Mouse (Mus musculus) forebrain, postnatal 0 days (tissue): ENCODE measurements at regions not wholly inside any gene's neighbourhood (a gene's known extent, or its start where the extent isn't known, plus 50 kb on each side); places are given as distances from the start of the nearest gene placed in this dataset.

Source experiments
- ATAC-seq: fragments of 200-750 bp; cut with Nextera tagmentation; 2 replicates; pipeline ENCODE4 v1.8.0; 2017; ENCODE audit warnings: mild to moderate bottlenecking, moderate library complexity
- DNase-seq: peaks from one replicate; pipeline ENCODE4 v3.0.0-alpha.2; 2015
- H3K27ac ChIP-seq: fragments of 300-500 bp; sonication (generic); 2 replicates; pipeline ENCODE4 v1.5.1; 2014; ENCODE audit warnings: low read depth, mild to moderate bottlenecking, antibody characterized with exemption, low read length, moderate library complexity, mixed read lengths
- H3K27me3 ChIP-seq: fragments of 300-500 bp; sonication (generic); 2 replicates; pipeline ENCODE4 v1.6.1; 2014; ENCODE audit warnings: mild to moderate bottlenecking, low read length, mixed read lengths; ENCODE audit not compliant: insufficient read depth
- H3K36me3 ChIP-seq: fragments of 300-500 bp; sonication (generic); 2 replicates; pipeline ENCODE4 v1.6.1; 2014; ENCODE audit warnings: mild to moderate bottlenecking, moderate library complexity; ENCODE audit not compliant: insufficient read depth
- H3K4me1 ChIP-seq: fragments of 300-500 bp; sonication (generic); 2 replicates; pipeline ENCODE4 v1.6.1; 2014; ENCODE audit warnings: antibody characterized with exemption; ENCODE audit not compliant: insufficient read depth
- H3K4me2 ChIP-seq: fragments of 300-500 bp; sonication (generic); 2 replicates; pipeline ENCODE4 v1.6.1; 2014; ENCODE audit warnings: low read depth, mild to moderate bottlenecking, moderate library complexity
- H3K4me3 ChIP-seq: fragments of 300-500 bp; sonication (generic); 2 replicates; pipeline ENCODE4 v1.5.1; 2014; ENCODE audit warnings: low read depth, low read length, mixed read lengths
- H3K9ac ChIP-seq: fragments of 300-500 bp; sonication (generic); 2 replicates; pipeline ENCODE4 v1.6.1; 2014; ENCODE audit warnings: mild to moderate bottlenecking
- H3K9me3 ChIP-seq: fragments of 300-500 bp; sonication (generic); 2 replicates; pipeline ENCODE4 v1.6.1; 2016; ENCODE audit warnings: low read length
- CTCF ChIP-seq: sonication (generic); IDR thresholded peaks from 2 replicates; pipeline ENCODE4 v1.5.1; 2016; ENCODE audit warnings: antibody characterized with exemption, control low read depth, low read depth
- WGBS: fragments of 180-500 bp; shearing (Covaris S2); extraction: QIAGEN DNeasy Blood & Tissue Kit; methylation state at CpG from one replicate; pipeline ENCODE4 v1.1.7; 2014; 5-methylcytosine and 5-hydroxymethylcytosine counted together

DNA sequence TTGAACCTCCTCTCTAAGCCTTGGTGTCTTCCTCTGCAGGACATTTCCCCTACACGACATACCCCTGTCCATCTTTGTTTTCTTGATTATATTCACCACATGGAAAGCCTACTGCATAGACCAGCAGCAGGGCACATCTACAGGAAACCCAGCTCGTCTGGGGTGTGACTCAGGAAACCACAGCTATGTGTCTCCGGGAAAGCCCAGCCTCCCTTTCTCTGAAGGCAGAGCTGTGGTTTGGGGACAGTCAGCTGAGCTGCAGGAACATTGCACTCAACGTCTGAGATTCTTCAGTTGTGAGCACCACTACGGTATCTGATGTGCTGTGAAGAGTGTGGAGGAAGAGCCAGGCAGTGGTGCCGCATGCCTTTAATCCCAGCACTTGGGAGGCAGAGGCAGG lies 286.9 kb downstream of the Foxo1 start:
- Histone ChIP-seq H3K27ac (no peak overlapping the region), H3K27me3 (no peaks in the 10 kb centered on the region), H3K4me2 (no peak overlapping the region), H3K4me3 (no peak overlapping the region), H3K9me3 (no peaks in the 10 kb centered on the region), H3K36me3 (no peaks in the 10 kb centered on the region), H3K9ac (no peak overlapping the region), H3K4me1 (no peaks in the 10 kb centered on the region)
- ATAC-seq (no peak), DNase-seq (no peak)
- TF ChIP-seq CTCF = no peak
- WGBS = 89% methylated on average over 6 of the region's 6 CpGs

GRCm38 (mm10) chr3:52554490-52554889 lies 286.4 kb downstream of the Foxo1 start:
- Histone ChIP-seq H3K9me3 (no peaks in the 10 kb centered on the region), H3K4me2 (no peak overlapping the region), H3K9ac (no peak overlapping the region), H3K27me3 (no peaks in the 10 kb centered on the region), H3K4me1 (no peaks in the 10 kb centered on the region), H3K27ac (no peak overlapping the region), H3K36me3 (no peaks in the 10 kb centered on the region), H3K4me3 (no peak overlapping the region)
- ATAC-seq (no peak), DNase-seq (no peak)
- no peak for TF ChIP-seq CTCF
- WGBS = 88% methylated on average over 1 of the region's 1 CpGs

DNA sequence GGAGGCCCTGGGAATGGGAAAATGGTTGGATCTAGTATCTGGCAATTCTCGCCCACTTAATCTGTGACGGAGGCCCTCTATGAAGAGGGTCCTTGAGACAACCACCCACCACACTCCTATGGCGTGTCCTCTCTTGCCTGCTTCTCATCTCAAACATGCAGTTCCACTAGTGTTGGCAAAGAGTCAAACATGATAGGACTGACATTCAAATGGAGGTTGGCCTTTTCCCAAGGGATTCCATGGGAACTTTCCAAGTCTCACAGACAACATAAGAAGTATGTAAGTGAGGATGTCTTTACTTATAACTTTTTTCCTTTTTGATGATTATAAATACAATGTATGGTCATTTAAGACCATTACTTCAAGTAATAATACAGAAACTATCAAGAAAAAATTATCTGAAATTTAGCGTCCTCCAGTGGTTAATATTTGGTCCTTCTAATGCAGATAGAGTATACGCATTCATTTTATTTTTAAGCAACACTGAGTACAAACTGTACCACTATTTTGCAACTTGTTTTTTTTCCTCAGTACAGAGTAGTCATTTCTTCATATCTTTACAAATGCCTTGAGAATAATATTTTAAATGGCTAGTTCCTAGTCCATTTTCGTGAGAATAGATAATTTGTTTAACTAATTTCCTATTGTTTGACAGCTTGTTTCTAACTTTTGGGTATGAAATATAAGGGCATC lies 280.2 kb downstream of the Foxo1 start:
- DNase-seq = no peak

DNA sequence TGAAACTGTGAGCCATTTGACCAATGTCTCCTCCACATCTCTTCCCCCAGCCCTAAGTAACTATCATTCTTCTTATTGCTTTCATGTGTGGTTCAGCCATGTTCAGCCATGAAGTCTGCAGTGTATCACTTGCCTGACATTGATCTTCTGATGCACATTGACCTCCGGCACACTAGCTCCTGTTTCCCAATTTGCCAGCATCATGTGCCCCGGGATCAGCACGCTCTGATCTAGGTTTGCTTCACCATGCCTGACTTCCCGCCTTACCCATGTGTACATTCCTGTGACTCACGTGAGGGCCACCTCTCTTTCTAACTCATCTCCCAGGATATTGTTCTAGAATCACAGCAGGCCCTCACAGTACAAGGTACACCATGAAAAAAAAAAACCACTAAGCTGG lies 277.9 kb downstream of the Foxo1 start:
- Histone ChIP-seq H3K9me3 (no peaks in the 10 kb centered on the region), H3K4me3 (no peak overlapping the region), H3K9ac (no peak overlapping the region), H3K36me3 (no peaks in the 10 kb centered on the region), H3K27me3 (no peaks in the 10 kb centered on the region), H3K27ac (no peak overlapping the region), H3K4me2 (no peak overlapping the region), H3K4me1 (no peaks in the 10 kb centered on the region)
- ATAC-seq = no peak
- no peak for DNase-seq
- TF ChIP-seq CTCF = no peak
- WGBS = 91% methylated on average over 5 of the region's 5 CpGs

More for the DNA sequence above, 280.2 kb downstream of the Foxo1 start:
- Histone ChIP-seq H3K9ac (no peak overlapping the region), H3K27me3 (no peaks in the 10 kb centered on the region), H3K27ac (no peak overlapping the region), H3K4me2 (no peak overlapping the region), H3K4me1 (no peaks in the 10 kb centered on the region), H3K36me3 (no peaks in the 10 kb centered on the region), H3K4me3 (no peak overlapping the region), H3K9me3 (no peaks in the 10 kb centered on the region)
- no peak for TF ChIP-seq CTCF
- 88% methylated on average over 6 of the region's 6 CpGs for WGBS
- ATAC-seq = no peak

DNA sequence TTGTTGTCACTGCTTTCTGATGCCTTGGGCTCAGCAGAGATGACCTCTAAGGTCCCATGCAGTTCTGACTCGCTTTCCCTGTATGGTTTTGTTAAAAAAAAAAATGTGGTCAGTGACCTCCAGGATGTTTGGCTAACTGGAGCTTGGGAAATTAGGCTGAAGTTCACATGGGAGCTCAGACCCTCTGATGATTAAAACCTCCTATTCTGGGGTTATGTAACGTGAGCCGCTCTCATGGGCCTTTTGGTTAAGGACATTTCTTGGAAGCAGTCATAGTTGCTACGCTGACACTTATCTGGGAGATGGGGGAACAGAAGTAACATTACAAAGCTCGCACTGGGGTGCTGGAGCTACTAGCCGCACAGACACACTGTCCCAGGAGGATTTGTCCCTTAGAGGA lies 274.9 kb downstream of the Foxo1 start:
- Histone ChIP-seq H3K9me3 (no peaks in the 10 kb centered on the region), H3K27me3 (no peaks in the 10 kb centered on the region), H3K4me2 (no peak overlapping the region), H3K27ac (no peak overlapping the region), H3K4me1 (no peaks in the 10 kb centered on the region), H3K9ac (no peak overlapping the region), H3K4me3 (no peak overlapping the region), H3K36me3 (no peaks in the 10 kb centered on the region)
- DNase-seq = no peak
- 81% methylated on average over 6 of the region's 6 CpGs for WGBS
- no peak for ATAC-seq
- no peak for TF ChIP-seq CTCF

- WGBS = 18% methylated on average over 9 of the region's 9 CpGs
- DNase-seq = no peak
- no peaks in the 10 kb centered on the region for H3K4me1 ChIP-seq
- no peak overlapping the region for H3K27ac ChIP-seq
- TF ChIP-seq CTCF = no peak
- H3K9ac ChIP-seq = no peak overlapping the region
- no peaks in the 10 kb centered on the region for H3K9me3 ChIP-seq
- H3K36me3 ChIP-seq = no peaks in the 10 kb centered on the region
- H3K4me3 ChIP-seq = no peak overlapping the region
- no peak for ATAC-seq
- H3K27me3 ChIP-seq = no peaks in the 10 kb centered on the region
- no peak overlapping the region for H3K4me2 ChIP-seq
These were observed 272.8 kb downstream of the Foxo1 start for GRCm38 (mm10) chr3:52540862-52541380.

- H3K9ac ChIP-seq = no peak overlapping the region
- no peaks in the 10 kb centered on the region for H3K4me1 ChIP-seq
- H3K4me2 ChIP-seq = no peak overlapping the region
- H3K9me3 ChIP-seq = no peaks in the 10 kb centered on the region
- H3K27ac ChIP-seq = no peak overlapping the region
- no peak for TF ChIP-seq CTCF
- ATAC-seq (no peak), DNase-seq (no peak)
- WGBS = 68% methylated on average over 10 of the region's 10 CpGs
- H3K4me3 ChIP-seq = no peak overlapping the region
- no peaks in the 10 kb centered on the region for H3K36me3 ChIP-seq
- no peaks in the 10 kb centered on the region for H3K27me3 ChIP-seq
These were observed 271.8 kb downstream of the Foxo1 start for GRCm38 (mm10) chr3:52539813-52540378.
